Mouse (Mus musculus) cortical plate, adult 2 months (tissue): ENCODE results near the gene Gtsf1.

Experiments used
- CTCF ChIP-seq: fragments of 200-500 bp; IDR thresholded peaks from 2 replicates; pipeline ENCODE4 v1.5.1; 2011; ENCODE audit warnings: mild to moderate bottlenecking, control low read depth, low read length; ENCODE audit not compliant: insufficient read depth; ENCODE audit errors: extremely low read depth
- POLR2A ChIP-seq: fragments of 200-500 bp; IDR thresholded peaks from 2 replicates; pipeline ENCODE4 v1.6.1; 2011; ENCODE audit warnings: mild to moderate bottlenecking, low read length, control low read depth; ENCODE audit not compliant: insufficient read depth; ENCODE audit errors: extremely low read depth

GRCm38 (mm10) chr15:103382075-103382474 lies 48.2 kb downstream of the Gtsf1 start:
- TF ChIP-seq CTCF: no peak
- TF ChIP-seq POLR2A: no peak
